Mouse (Mus musculus): ENCODE data around the gene Cd151. TPM values are rescaled to one million over a fixed set of nuclear protein-coding genes. Genes with fewer than 3 reads are reported as not detected.

Cd151 gene
- polyA plus RNA-seq, 1 experiment from 2014 or later = 20.6 TPM

GRCm38 (mm10) chr7:141453636-141454035 lies 13.6 kb upstream of the Cd151 start:
- Histone ChIP-seq H3K4me2 (no peak overlapping the region), H3K4me3 (no peak overlapping the region), H3K4me1 (peaks cover 27% of the 10 kb centered on the region), H3K36me3 (peaks cover 35% of the 10 kb centered on the region), H3K27me3 (no peaks in the 10 kb centered on the region), H3K9ac (no peak overlapping the region), H3K9me3 (no peaks in the 10 kb centered on the region), H3K27ac (no peak overlapping the region)
- no peak for ATAC-seq (ENCODE audit: insufficient number of reproducible peaks, low FRiP score, low TSS enrichment, low read depth)
- WGBS = 55% methylated on average over 2 of the region's 2 CpGs

GRCm38 (mm10) chr7:141454967-141455551 lies 12.1 kb upstream of the Cd151 start, which contains the start of gene Pnpla2:
Pnpla2 (plus strand) TSS chr7:141455198.
- peaks cover 10% of the 10 kb centered on the region; the same call in 1 of the 2 replicates for H3K27me3 ChIP-seq
- peaks cover 31% of the 10 kb centered on the region for H3K36me3 ChIP-seq
- peak within 1 kb of the TSS; percentile 62 for H3K27ac ChIP-seq
- peak within 1 kb of the TSS; percentile 63 for H3K4me3 ChIP-seq
- peak within 1 kb of the TSS; percentile 47 for H3K9ac ChIP-seq
- H3K4me2 ChIP-seq = peak within 1 kb of the TSS; percentile 96
- WGBS = under 1% methylated on average over 45 of the region's 45 CpGs
- no peaks in the 10 kb centered on the region for H3K9me3 ChIP-seq
- peak; percentile 80 for ATAC-seq (ENCODE audit: insufficient number of reproducible peaks, low FRiP score, low TSS enrichment, low read depth)
- peaks cover 18% of the 10 kb centered on the region for H3K4me1 ChIP-seq

- H3K4me1 ChIP-seq = peaks cover 18% of the 10 kb centered on the region
- peaks cover 17% of the 10 kb centered on the region for H3K27me3 ChIP-seq
- WGBS = 3% methylated on average over 23 of the region's 23 CpGs
- peak overlapping the region; percentile 47 for H3K9ac ChIP-seq
- H3K9me3 ChIP-seq = no peaks in the 10 kb centered on the region
- peak overlapping the region; percentile 96 for H3K4me2 ChIP-seq
- H3K27ac ChIP-seq = peak overlapping the region; percentile 62
- peaks cover 24% of the 10 kb centered on the region for H3K36me3 ChIP-seq
- no peak for ATAC-seq (ENCODE audit: insufficient number of reproducible peaks, low FRiP score, low TSS enrichment, low read depth)
- H3K4me3 ChIP-seq = peak overlapping the region; percentile 63
Observed at GRCm38 (mm10) chr7:141455610-141456314, 11.4 kb upstream of the Cd151 start.

- WGBS = 87% methylated on average over 6 of the region's 6 CpGs
- Histone ChIP-seq H3K4me2 (no peak overlapping the region), H3K4me1 (peaks cover 26% of the 10 kb centered on the region), H3K27ac (no peak overlapping the region), H3K36me3 (peaks cover 14% of the 10 kb centered on the region), H3K27me3 (peaks cover 25% of the 10 kb centered on the region), H3K9me3 (no peaks in the 10 kb centered on the region), H3K9ac (no peak overlapping the region), H3K4me3 (no peak overlapping the region)
- no peak for ATAC-seq (ENCODE audit: insufficient number of reproducible peaks, low FRiP score, low TSS enrichment, low read depth)
Observed at GRCm38 (mm10) chr7:141456739-141457138, 10.5 kb upstream of the Cd151 start.

GRCm38 (mm10) chr7:141457236-141457635 lies 10.0 kb upstream of the Cd151 start:
- Histone ChIP-seq H3K36me3 (peaks cover 9% of the 10 kb centered on the region), H3K27ac (no peak overlapping the region), H3K4me3 (no peak overlapping the region), H3K4me1 (peaks cover 30% of the 10 kb centered on the region), H3K27me3 (peaks cover 30% of the 10 kb centered on the region), H3K9ac (no peak overlapping the region), H3K4me2 (no peak overlapping the region), H3K9me3 (no peaks in the 10 kb centered on the region)
- ATAC-seq (ENCODE audit: insufficient number of reproducible peaks, low FRiP score, low TSS enrichment, low read depth) = no peak
- 91% methylated on average over 14 of the region's 14 CpGs for whole genome bisulfite sequencing

- H3K9me3 ChIP-seq = no peaks in the 10 kb centered on the region
- H3K9ac ChIP-seq = no peak overlapping the region
- peaks cover 38% of the 10 kb centered on the region for H3K27me3 ChIP-seq
- ATAC-seq (ENCODE audit: insufficient number of reproducible peaks, low FRiP score, low TSS enrichment, low read depth) = no peak
- no peak overlapping the region for H3K4me3 ChIP-seq
- H3K27ac ChIP-seq = no peak overlapping the region
- H3K4me2 ChIP-seq = no peak overlapping the region
- peaks cover 34% of the 10 kb centered on the region for H3K4me1 ChIP-seq
- 74% methylated on average over 15 of the region's 15 CpGs for WGBS
- H3K36me3 ChIP-seq = peaks cover 7% of the 10 kb centered on the region; the same call in 1 of the 2 replicates
Observed at GRCm38 (mm10) chr7:141457986-141458660, 9.1 kb upstream of the Cd151 start.

GRCm38 (mm10) chr7:141458661-141459060 lies 8.5 kb upstream of the Cd151 start:
- no peaks in the 10 kb centered on the region for H3K9me3 ChIP-seq
- no peak overlapping the region for H3K4me3 ChIP-seq
- no peak for ATAC-seq (ENCODE audit: insufficient number of reproducible peaks, low FRiP score, low TSS enrichment, low read depth)
- no peak overlapping the region for H3K27ac ChIP-seq
- H3K4me2 ChIP-seq = no peak overlapping the region
- H3K4me1 ChIP-seq = peaks cover 37% of the 10 kb centered on the region
- peaks cover 7% of the 10 kb centered on the region; the same call in 1 of the 2 replicates for H3K36me3 ChIP-seq
- H3K9ac ChIP-seq = no peak overlapping the region
- H3K27me3 ChIP-seq = peaks cover 44% of the 10 kb centered on the region
- WGBS = 90% methylated on average over 11 of the region's 11 CpGs

GRCm38 (mm10) chr7:141459301-141459711 lies 7.9 kb upstream of the Cd151 start:
- Histone ChIP-seq H3K4me2 (no peak overlapping the region), H3K36me3 (peaks cover 7% of the 10 kb centered on the region; the same call in 1 of the 2 replicates), H3K27ac (no peak overlapping the region), H3K4me1 (peaks cover 43% of the 10 kb centered on the region), H3K9ac (no peak overlapping the region), H3K4me3 (no peak overlapping the region), H3K9me3 (no peaks in the 10 kb centered on the region), H3K27me3 (peaks cover 50% of the 10 kb centered on the region)
- no peak for ATAC-seq (ENCODE audit: insufficient number of reproducible peaks, low FRiP score, low TSS enrichment, low read depth)
- WGBS = 87% methylated on average over 17 of the region's 17 CpGs

- Histone ChIP-seq H3K9ac (no peak overlapping the region), H3K4me1 (peaks cover 45% of the 10 kb centered on the region), H3K4me2 (no peak overlapping the region), H3K27me3 (peaks cover 57% of the 10 kb centered on the region), H3K36me3 (peaks cover 7% of the 10 kb centered on the region; the same call in 1 of the 2 replicates), H3K27ac (no peak overlapping the region), H3K9me3 (no peaks in the 10 kb centered on the region), H3K4me3 (no peak overlapping the region)
- no peak for ATAC-seq (ENCODE audit: insufficient number of reproducible peaks, low FRiP score, low TSS enrichment, low read depth)
- 65% methylated on average over 5 of the region's 5 CpGs for WGBS
Observed at GRCm38 (mm10) chr7:141460001-141460390, 7.2 kb upstream of the Cd151 start.

- Histone ChIP-seq H3K4me2 (peak within 1 kb of the TSS; percentile 76), H3K4me3 (peak within 1 kb of the TSS; percentile 41), H3K9me3 (no peaks in the 10 kb centered on the region), H3K27me3 (peaks cover 60% of the 10 kb centered on the region), H3K27ac (no peak within 1 kb of the TSS; the same call in 1 of the 2 replicates), H3K4me1 (peaks cover 46% of the 10 kb centered on the region), H3K36me3 (peaks cover 7% of the 10 kb centered on the region; the same call in 1 of the 2 replicates), H3K9ac (peak within 1 kb of the TSS; percentile 28; the same call in 1 of the 2 replicates)
- whole genome bisulfite sequencing = 71% methylated on average over 15 of the region's 15 CpGs
- ATAC-seq (ENCODE audit: insufficient number of reproducible peaks, low FRiP score, low TSS enrichment, low read depth) = no peak
Observed at GRCm38 (mm10) chr7:141460391-141461113, 6.6 kb upstream of the Cd151 start, which contains the start of gene Cracr2b. Cracr2b (plus strand) TSS chr7:141461094.
